In genomic region chr14:72371702-72372277, GRCm38 (mm10) we compare ENCODE assay signal across 9 mouse cellular contexts.
DNase-seq lines count a peak whose midpoint lies in the region; ATAC-seq lines count a peak whose summit lies in the region.
"Had no signal": no experiment of that assay in that cellular context is flagged by ENCODE, and none has a peak within 500 bp of the region (broad histone marks: within the 10 kb centered on the region; RNA-seq: fewer than 3 reads in every experiment).

No protein-coding gene starts in this region.

- H3K4me2 ChIP-seq in hindbrain, embryonic 13.5 days = peak overlapping the region; percentile 20; the same call in 1 of the 2 replicates
- H3K4me2 ChIP-seq: heart, embryonic 15.5 days had no signal

- H3K36me3 ChIP-seq in hindbrain, embryonic 13.5 days = no peaks in the 10 kb centered on the region
- H3K36me3 ChIP-seq: heart, embryonic 15.5 days had no signal

- H3K27me3 ChIP-seq in hindbrain, embryonic 13.5 days = 0 out of 2 replicates have a peak, but pooled peaks cover 3% of the 10 kb centered on the region

- H3K27ac ChIP-seq in hindbrain, embryonic 13.5 days = no peak overlapping the region
- H3K27ac ChIP-seq: heart, embryonic 15.5 days had no signal

- H3K4me3 ChIP-seq in hindbrain, embryonic 13.5 days = no peak overlapping the region
- H3K4me3 ChIP-seq: heart, embryonic 15.5 days had no signal

- peak; percentile 54 for DNase-seq in MN1 (ENCODE audit: low spot score)
- DNase-seq in cerebellum, adult 11-12 months = peak; percentile 34
- peak; percentile 82 for DNase-seq in forelimb bud, embryonic 11.5 days (ENCODE audit: low read depth, low spot score)
- DNase-seq in layer of hippocampus, postnatal 14 days (ENCODE audit: low spot score in 2 of 2) = peak; percentile 86 to 91
- DNase-seq in lung, postnatal 36 days = peak; percentile 68
- peak; percentile 84 for DNase-seq in right cerebral cortex, adult 2 months (ENCODE audit: low spot score in 2 of 2)
- DNase-seq in urinary bladder, postnatal 4 days (ENCODE audit: low spot score in 2 of 2) = peak; percentile 53 to 80

- WGBS in hindbrain, embryonic 13.5 days = 9% methylated on average over 10 of the region's 10 CpGs

- H3K9me3 ChIP-seq in hindbrain, embryonic 13.5 days = no peaks in the 10 kb centered on the region
- H3K9me3 ChIP-seq: heart, embryonic 15.5 days had no signal

- no peaks in the 10 kb centered on the region for H3K4me1 ChIP-seq in hindbrain, embryonic 13.5 days (replicated peaks)
- H3K4me1 ChIP-seq: heart, embryonic 15.5 days had no signal

- no peak overlapping the region for H3K9ac ChIP-seq in hindbrain, embryonic 13.5 days
- H3K9ac ChIP-seq: heart, embryonic 15.5 days had no signal

- peak; percentile 74 for ATAC-seq in hindbrain, embryonic 13.5 days (ENCODE audit: low FRiP score)

Comparison
In these comparisons a context has a peak if more than half of its experiments do, and no peak if none do; other contexts are left out.
1. DNase-seq: peak in every context shown above with its lines; median percentile 88 in layer of hippocampus, postnatal 14 days; 84 in right cerebral cortex, adult 2 months; 82 in forelimb bud, embryonic 11.5 days; 68 in lung, postnatal 36 days; 66 in urinary bladder, postnatal 4 days; 54 in MN1; 34 in cerebellum, adult 11-12 months.